Mouse (Mus musculus) C2C12 (cell line): ENCODE results near the gene Tnfrsf1a. TPM values are rescaled to one million over a fixed set of nuclear protein-coding genes. Genes with fewer than 3 reads are reported as not detected.

ENCODE experiments used
- H3K27me3 ChIP-seq: one replicate; pipeline ENCODE4 v1.6.1; 2011; ENCODE audit not compliant: control insufficient read depth, insufficient read depth, insufficient read length
- H3K36me3 ChIP-seq: one replicate; pipeline ENCODE4 v1.6.1; 2011; ENCODE audit not compliant: control insufficient read depth, insufficient read depth
- H3K4me3 ChIP-seq: one replicate; pipeline ENCODE4 v1.5.1; 2011; ENCODE audit warnings: mild to moderate bottlenecking, control low read depth; ENCODE audit not compliant: poor library complexity, insufficient read depth, severe bottlenecking
- H3K79me2 ChIP-seq: one replicate; pipeline ENCODE4 v1.6.1; 2011; ENCODE audit not compliant: control insufficient read depth, insufficient read depth
- H3K79me3 ChIP-seq: one replicate; pipeline ENCODE4 v1.6.1; 2011; ENCODE audit warnings: low read depth, control low read depth
- H3ac ChIP-seq: one replicate; pipeline ENCODE3; 2011; ENCODE audit warnings: low read depth; ENCODE audit not compliant: control insufficient read depth, insufficient read length
- CEBPB ChIP-seq: IDR thresholded peaks from one replicate; pipeline ENCODE4 v1.6.1; 2011; ENCODE audit warnings: low read depth, mild to moderate bottlenecking, control low read depth, moderate library complexity
- CTCF ChIP-seq: IDR thresholded peaks from one replicate; pipeline ENCODE4 v1.5.1; 2011; ENCODE audit not compliant: control insufficient read depth, insufficient read depth, insufficient read length
- FOSL1 ChIP-seq: IDR thresholded peaks from one replicate; pipeline ENCODE4 v1.8.0; 2011; ENCODE audit warnings: mild to moderate bottlenecking, low read length; ENCODE audit not compliant: poor library complexity, insufficient read depth, severe bottlenecking
- MAX ChIP-seq: IDR thresholded peaks from one replicate; pipeline ENCODE4 v1.6.1; 2011; ENCODE audit warnings: mild to moderate bottlenecking, control low read depth
- MYOD1 ChIP-seq: IDR thresholded peaks from one replicate; pipeline ENCODE4 v1.6.1; 2011; ENCODE audit warnings: low read depth; ENCODE audit not compliant: control insufficient read depth, insufficient read length
- MYOG ChIP-seq: IDR thresholded peaks from one replicate; pipeline ENCODE4 v1.6.1; 2011; ENCODE audit not compliant: control insufficient read depth, insufficient read length; ENCODE audit errors: extremely low read depth
- USF1 ChIP-seq: IDR thresholded peaks from one replicate; pipeline ENCODE4 v1.6.1; 2011; ENCODE audit warnings: low read depth, mild to moderate bottlenecking, control low read depth, moderate library complexity
- polyA plus RNA-seq: library from polyadenylated mRNA; unstranded; fragments of >200 nt; fragmentation: generic; extraction: Trizol; gene quantifications from one replicate; pipeline ENCODE4 v1.2.1, GENCODE M21; 2012; ENCODE audit warnings: missing spikeins

Tnfrsf1a gene
- polyA plus RNA-seq, 1 experiment, result 65.4 TPM

DNA sequence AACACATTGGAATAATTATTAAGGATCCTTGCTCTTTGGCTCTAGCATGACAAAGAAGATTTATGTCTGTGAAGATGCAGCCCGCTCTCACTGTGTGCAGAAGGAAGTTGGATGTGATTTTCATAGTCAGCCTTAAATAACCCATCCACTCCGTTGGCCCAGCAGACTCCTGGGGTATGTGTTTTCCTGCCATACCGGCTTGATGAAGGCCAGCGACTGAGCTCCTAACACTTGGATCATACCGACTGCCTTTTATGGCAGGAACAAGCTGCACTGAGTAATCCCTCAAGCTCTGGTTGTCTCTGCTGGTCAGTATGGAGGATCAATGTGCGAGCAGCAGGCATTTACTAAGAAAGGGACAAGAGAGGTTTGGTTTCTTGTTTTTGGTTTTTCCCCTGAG is 43.7 kb upstream of the Tnfrsf1a start:
- H3K4me3 ChIP-seq, result no peak overlapping the region
- H3ac ChIP-seq, result no peak overlapping the region
- H3K27me3 ChIP-seq, result no peaks in the 10 kb centered on the region
- TF ChIP-seq CTCF (no peak), MYOG (no peak), MAX (no peak), FOSL1 (no peak), CEBPB (no peak), USF1 (no peak), MYOD1 (no peak)
- no peaks in the 10 kb centered on the region for H3K79me3 ChIP-seq
- H3K79me2 ChIP-seq, result no peaks in the 10 kb centered on the region
- H3K36me3 ChIP-seq, result peaks cover 19% of the 10 kb centered on the region

DNA sequence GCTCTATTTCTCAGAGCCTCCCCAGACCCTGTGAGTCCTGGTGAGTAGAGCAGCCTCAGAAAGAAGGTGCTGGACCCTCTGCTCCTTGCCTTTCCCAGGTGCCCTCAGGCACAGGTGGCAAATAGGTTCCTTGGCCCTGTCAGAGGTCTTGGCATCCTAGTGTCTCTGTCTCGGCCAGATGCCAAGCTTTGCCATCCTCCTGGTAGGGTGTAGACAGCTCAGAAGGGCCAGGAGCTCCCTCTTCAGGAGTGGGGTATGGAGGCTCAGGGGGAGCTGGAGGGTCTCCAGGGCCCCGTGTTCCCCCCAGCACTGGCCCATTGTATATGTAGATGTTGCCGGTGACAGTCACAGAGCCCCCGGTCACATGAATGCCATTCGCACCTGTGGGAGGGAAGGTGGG is 42.1 kb upstream of the Tnfrsf1a start:
- Histone ChIP-seq H3K27me3 (no peaks in the 10 kb centered on the region), H3K79me2 (peaks cover 3% of the 10 kb centered on the region), H3ac (no peak overlapping the region), H3K4me3 (no peak overlapping the region), H3K36me3 (peaks cover 31% of the 10 kb centered on the region), H3K79me3 (no peaks in the 10 kb centered on the region)
- TF ChIP-seq FOSL1 (no peak), CTCF (no peak), MYOD1 (no peak), MAX (no peak), MYOG (no peak), CEBPB (no peak)

DNA sequence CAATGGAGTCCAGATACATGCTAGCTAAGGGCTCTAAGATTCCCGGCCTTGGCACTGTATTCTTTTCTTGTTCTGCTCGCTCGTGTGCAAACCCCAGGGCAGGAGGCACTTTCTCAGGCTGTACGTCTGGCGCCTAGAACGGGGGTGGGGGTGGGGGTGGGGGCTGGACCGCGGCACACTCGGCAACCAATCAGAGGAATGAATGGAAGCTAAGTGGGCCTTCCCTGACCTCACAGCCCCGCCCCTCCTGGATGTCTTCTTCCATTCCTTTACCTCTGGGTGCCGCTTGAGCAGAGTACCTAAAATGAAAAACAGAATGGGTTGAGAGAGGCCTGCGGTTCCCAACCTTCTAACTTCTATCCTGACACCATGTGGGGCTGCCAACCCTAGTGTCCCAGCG is 40.2 kb upstream of the Tnfrsf1a start:
- peaks cover 35% of the 10 kb centered on the region for H3K36me3 ChIP-seq
- TF ChIP-seq FOSL1 (no peak), MYOG (no peak), MAX (no peak), CEBPB (no peak), USF1 (no peak), MYOD1 (no peak), CTCF (no peak)
- peaks cover 6% of the 10 kb centered on the region for H3K79me3 ChIP-seq
- peaks cover 18% of the 10 kb centered on the region for H3K79me2 ChIP-seq
- no peaks in the 10 kb centered on the region for H3K27me3 ChIP-seq
- no peak overlapping the region for H3K4me3 ChIP-seq
- H3ac ChIP-seq, result no peak overlapping the region

DNA sequence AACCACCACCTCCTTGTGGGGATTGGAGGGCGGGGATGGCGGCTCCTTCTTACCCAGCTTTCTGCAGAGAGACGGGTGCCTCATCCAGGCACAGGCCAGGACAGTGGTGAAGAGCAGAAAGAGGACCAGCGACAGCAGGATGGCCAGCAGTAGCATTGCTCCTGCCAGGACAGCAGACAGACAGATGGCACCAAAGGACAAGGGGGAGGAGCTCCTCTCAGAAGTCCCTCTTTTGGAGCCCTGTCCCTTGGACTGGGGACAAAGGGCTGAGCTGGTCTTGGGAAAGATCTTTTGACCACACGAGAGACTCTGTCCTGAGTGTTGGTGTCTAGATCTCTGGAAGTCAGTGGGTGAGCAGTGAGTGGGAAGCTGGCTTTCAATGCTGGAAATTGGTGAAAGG is 39.8 kb upstream of the Tnfrsf1a start:
- peaks cover 6% of the 10 kb centered on the region for H3K79me3 ChIP-seq
- TF ChIP-seq FOSL1, result no peak
- no peak for TF ChIP-seq MYOG
- no peak for TF ChIP-seq CEBPB
- no peak for TF ChIP-seq MAX
- no peak for TF ChIP-seq MYOD1
- TF ChIP-seq USF1, result no peak
- H3K36me3 ChIP-seq, result peaks cover 35% of the 10 kb centered on the region
- H3ac ChIP-seq, result no peak overlapping the region
- no peak overlapping the region for H3K4me3 ChIP-seq
- peaks cover 18% of the 10 kb centered on the region for H3K79me2 ChIP-seq
- H3K27me3 ChIP-seq, result no peaks in the 10 kb centered on the region

DNA sequence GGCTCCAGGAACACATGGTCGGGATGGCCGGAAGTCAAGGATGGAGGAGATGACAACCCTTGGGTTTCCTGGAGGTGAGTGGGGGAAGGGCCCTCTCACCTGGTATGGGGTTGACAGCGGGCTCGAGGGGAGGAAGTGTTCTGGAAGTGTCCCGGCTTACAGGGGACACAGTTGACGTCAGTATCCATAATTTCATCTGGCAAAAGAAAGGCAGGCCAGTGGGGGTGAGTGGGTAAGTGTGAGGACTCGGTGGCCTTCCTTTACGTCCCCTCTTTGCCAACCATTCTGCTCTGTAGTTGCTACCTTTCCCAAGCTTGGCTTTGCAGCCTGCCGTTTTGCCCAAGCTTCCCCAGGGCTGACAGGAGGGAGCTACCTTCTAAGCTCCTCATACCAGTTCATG is 37.0 kb upstream of the Tnfrsf1a start:
- H3K36me3 ChIP-seq, result peaks cover 28% of the 10 kb centered on the region
- H3K79me2 ChIP-seq, result peaks cover 18% of the 10 kb centered on the region
- peak overlapping the region; percentile 56 for H3K4me3 ChIP-seq
- H3ac ChIP-seq, result no peak overlapping the region
- H3K79me3 ChIP-seq, result peaks cover 6% of the 10 kb centered on the region
- no peaks in the 10 kb centered on the region for H3K27me3 ChIP-seq
- TF ChIP-seq CEBPB (no peak), CTCF (no peak), MYOG (no peak), MAX (no peak), USF1 (no peak), MYOD1 (no peak), FOSL1 (no peak)
